Mouse (Mus musculus) liver, embryonic 14 days (tissue): Measurements from ENCODE around the gene Sh3bgrl2. TPM values are rescaled to one million over a fixed set of nuclear protein-coding genes. Genes with fewer than 3 reads are reported as not detected.

Experiments
- polyA plus RNA-seq: library from polyadenylated mRNA; depleted of rRNA; stranded (reverse); fragments of >200 nt; gene quantifications from 2 replicates; pipeline ENCODE4 v1.2.3, GENCODE M21; 2012; rRNA removed

Sh3bgrl2 gene
- polyA plus RNA-seq: 3.6 and 4.1 TPM in 2 replicates

GRCm38 (mm10) chr9:83547830-83548689 lies at the start of gene Sh3bgrl2:
TSS of gene Sh3bgrl2 (plus strand) at chr9:83548327.

Other genes starting within 250 kb of the Sh3bgrl2 start
- 0.65 and 0.74 TPM in 2 replicates for gene Lca5, start 107.2 kb upstream of the Sh3bgrl2 start, polyA plus RNA-seq